Mouse (Mus musculus) intestine, postnatal 0 days (tissue): ENCODE data around the gene Nhlrc4. TPM values are rescaled to one million over a fixed set of nuclear protein-coding genes. Genes with fewer than 3 reads are reported as not detected.

ENCODE experiments used
- ATAC-seq: fragments of 200-750 bp; cut with Nextera tagmentation; 2 replicates; pipeline ENCODE4 v1.8.0; 2017; ENCODE audit warnings: mild to moderate bottlenecking, moderate TSS enrichment, moderate library complexity
- H3K27ac ChIP-seq: fragments of 300-500 bp; sonication (generic); 2 replicates; pipeline ENCODE4 v1.5.1; 2014; ENCODE audit warnings: mild to moderate bottlenecking, low read depth, low read length, moderate library complexity
- H3K27me3 ChIP-seq: fragments of 300-500 bp; sonication (generic); replicated peaks from 2 replicates; pipeline ENCODE4 v1.6.1; 2014; ENCODE audit warnings: low read length, mixed read lengths; ENCODE audit not compliant: control insufficient read depth, insufficient read depth
- H3K36me3 ChIP-seq: fragments of 300-500 bp; sonication (generic); 2 replicates; pipeline ENCODE4 v1.6.1; 2014; ENCODE audit warnings: mild to moderate bottlenecking, moderate library complexity; ENCODE audit not compliant: control insufficient read depth, insufficient read depth
- H3K4me1 ChIP-seq: fragments of 300-500 bp; sonication (generic); replicated peaks from 2 replicates; pipeline ENCODE4 v1.6.1; 2014; ENCODE audit warnings: antibody characterized with exemption, low read length, mixed read lengths; ENCODE audit not compliant: control insufficient read depth, insufficient read depth
- H3K4me2 ChIP-seq: fragments of 300-500 bp; sonication (generic); replicated peaks from 2 replicates; pipeline ENCODE4 v1.6.1; 2014; ENCODE audit warnings: low read depth, mild to moderate bottlenecking, moderate library complexity
- H3K4me3 ChIP-seq: fragments of 300-500 bp; sonication (generic); 2 replicates; pipeline ENCODE4 v1.5.1; 2014; ENCODE audit warnings: low read depth, low read length
- H3K9ac ChIP-seq: fragments of 300-500 bp; sonication (generic); 2 replicates; pipeline ENCODE4 v1.6.1; 2014; ENCODE audit warnings: mild to moderate bottlenecking, low read depth, low read length
- H3K9me3 ChIP-seq: fragments of 300-500 bp; sonication (generic); 2 replicates; pipeline ENCODE4 v1.6.1; 2016; ENCODE audit warnings: mixed run types; ENCODE audit not compliant: control insufficient read depth
- CTCF ChIP-seq: sonication (generic); IDR thresholded peaks from 2 replicates; pipeline ENCODE4 v1.5.1; 2016; ENCODE audit warnings: low read depth, mild to moderate bottlenecking, control low read depth, antibody characterized with exemption, moderate library complexity
- WGBS: fragments of 180-500 bp; shearing (Covaris S2); extraction: QIAGEN DNeasy Blood & Tissue Kit; methylation state at CpG from one replicate; pipeline ENCODE4 v1.1.7; 2014; 5-methylcytosine and 5-hydroxymethylcytosine counted together
- polyA plus RNA-seq: library from polyadenylated mRNA; unstranded; fragments of >200 nt; fragmentation: Nextera tagmentation; extraction: Ambion mirVana; gene quantifications from 2 replicates; pipeline ENCODE4 v1.2.1, GENCODE M21; 2015

The Nhlrc4 gene
- polyA plus RNA-seq, 1 experiment from 2014 or later, result not detected

DNA sequence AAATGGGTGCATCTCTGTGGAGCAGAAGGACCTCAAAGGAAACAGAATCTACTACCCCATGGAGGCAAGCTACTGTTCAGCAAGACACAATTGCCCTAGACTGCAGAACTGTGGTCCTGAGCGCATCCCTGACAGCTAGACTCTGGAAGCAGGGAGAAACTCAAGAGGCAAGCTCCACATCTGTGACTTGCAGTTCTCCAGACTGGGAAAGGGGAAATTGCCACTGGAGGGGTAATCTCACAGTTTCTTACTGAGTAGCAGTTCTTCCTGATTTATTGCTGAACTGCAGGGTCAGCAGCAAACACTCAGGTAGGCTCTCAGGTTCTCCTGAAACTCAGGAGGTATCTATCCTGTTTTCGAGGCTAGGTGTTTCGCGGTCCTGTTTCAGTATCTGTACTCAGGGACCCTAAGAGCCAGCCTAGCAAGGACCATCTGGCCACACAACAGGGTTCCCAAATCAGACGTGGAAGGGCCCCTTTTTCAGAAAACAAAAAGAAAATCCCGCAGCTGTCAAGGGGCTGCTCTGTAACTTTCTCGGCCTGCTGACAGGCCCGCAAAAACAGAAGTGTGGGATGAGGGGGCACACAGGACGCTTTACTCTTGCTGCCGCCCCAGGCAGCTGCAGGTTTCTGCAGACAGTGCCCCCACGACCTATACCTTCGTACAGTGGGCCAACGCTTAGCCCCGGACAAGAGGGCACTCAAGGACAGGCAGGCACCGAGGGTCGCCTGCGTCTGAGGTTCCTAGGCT is 40.0 kb upstream of the Nhlrc4 start:
- no peak for TF ChIP-seq CTCF
- Histone ChIP-seq H3K9me3 (no peaks in the 10 kb centered on the region), H3K4me2 (peak overlapping the region; percentile 90), H3K4me1 (peaks cover 9% of the 10 kb centered on the region; the same call in 1 of the 2 replicates), H3K4me3 (peak overlapping the region; percentile 87), H3K27me3 (no peaks in the 10 kb centered on the region), H3K9ac (peak overlapping the region; percentile 90), H3K36me3 (peaks cover 11% of the 10 kb centered on the region; the same call in 1 of the 2 replicates), H3K27ac (peak overlapping the region; percentile 91)
- WGBS, result 8% methylated on average over 17 of the region's 17 CpGs
- no peak for ATAC-seq

DNA sequence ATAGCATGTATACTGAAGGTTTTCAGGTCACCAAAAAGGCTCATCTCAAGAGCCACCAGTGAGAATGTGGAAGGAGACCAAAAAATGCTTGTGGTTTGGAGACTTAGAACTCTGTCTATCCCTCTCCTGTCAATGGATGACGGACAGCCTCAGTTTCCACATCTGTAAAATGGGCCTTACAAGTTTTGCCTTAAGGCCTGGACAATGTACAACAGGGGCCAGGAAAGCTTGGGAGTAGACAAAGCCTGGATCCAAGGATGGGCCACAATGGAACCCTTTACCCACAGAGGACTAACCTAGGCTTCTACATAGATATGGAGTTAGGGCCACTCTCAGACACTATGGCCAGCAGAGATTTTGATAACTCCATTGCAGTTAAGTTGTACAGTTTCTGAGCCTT is 39.3 kb upstream of the Nhlrc4 start:
- Histone ChIP-seq H3K27me3 (no peaks in the 10 kb centered on the region), H3K9me3 (no peaks in the 10 kb centered on the region), H3K36me3 (peaks cover 5% of the 10 kb centered on the region; the same call in 1 of the 2 replicates), H3K4me3 (peak overlapping the region; percentile 87; the same call in 1 of the 2 replicates), H3K4me1 (peaks cover 14% of the 10 kb centered on the region; the same call in 1 of the 2 replicates), H3K4me2 (peak overlapping the region; percentile 90), H3K9ac (no peak overlapping the region; the same call in 1 of the 2 replicates), H3K27ac (peak overlapping the region; percentile 91; the same call in 1 of the 2 replicates)
- TF ChIP-seq CTCF, result no peak
- ATAC-seq, result no peak
- WGBS, result 94% methylated on average over 1 of the region's 1 CpGs

DNA sequence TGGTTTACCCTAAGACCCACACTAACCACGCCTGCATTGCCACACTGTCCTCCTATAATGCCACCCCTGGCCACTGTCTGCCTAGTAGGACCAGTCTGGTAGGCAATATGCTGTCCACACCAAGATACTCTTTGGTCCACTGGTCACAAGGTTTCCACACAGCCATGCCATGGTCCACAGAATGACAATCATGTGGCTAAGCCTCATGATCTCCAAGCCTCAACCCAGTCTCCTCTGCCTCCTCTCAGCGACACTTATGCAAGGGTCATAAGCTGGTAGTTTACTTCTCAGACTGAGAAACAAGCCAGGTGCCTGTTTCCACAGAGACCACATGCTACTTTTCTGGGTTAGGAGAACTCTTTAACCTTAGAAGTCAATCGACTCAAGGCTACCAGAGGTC is 38.2 kb upstream of the Nhlrc4 start:
- H3K36me3 ChIP-seq, result no peaks in the 10 kb centered on the region
- H3K4me3 ChIP-seq, result no peak overlapping the region
- no peak overlapping the region for H3K9ac ChIP-seq
- peaks cover 16% of the 10 kb centered on the region; the same call in 1 of the 2 replicates for H3K4me1 ChIP-seq
- no peak for TF ChIP-seq CTCF
- no peak overlapping the region for H3K4me2 ChIP-seq
- ATAC-seq, result peak; percentile 10; the same call in 1 of the 2 replicates
- H3K27ac ChIP-seq, result peak overlapping the region; percentile 22
- no peaks in the 10 kb centered on the region for H3K9me3 ChIP-seq
- H3K27me3 ChIP-seq, result no peaks in the 10 kb centered on the region
- WGBS, result 64% methylated on average over 3 of the region's 3 CpGs

- Histone ChIP-seq H3K9me3 (no peaks in the 10 kb centered on the region), H3K9ac (no peak overlapping the region), H3K36me3 (peaks cover 3% of the 10 kb centered on the region; the same call in 1 of the 2 replicates), H3K4me2 (no peak overlapping the region; the same call in 1 of the 2 replicates), H3K4me3 (no peak overlapping the region), H3K4me1 (peaks cover 16% of the 10 kb centered on the region; the same call in 1 of the 2 replicates), H3K27ac (peak overlapping the region; percentile 87), H3K27me3 (no peaks in the 10 kb centered on the region)
- WGBS, result 81% methylated on average over 5 of the region's 5 CpGs
- no peak for ATAC-seq
- TF ChIP-seq CTCF, result no peak
These were observed 36.1 kb upstream of the Nhlrc4 start for GRCm38 (mm10) chr17:25980854-25981253.

DNA sequence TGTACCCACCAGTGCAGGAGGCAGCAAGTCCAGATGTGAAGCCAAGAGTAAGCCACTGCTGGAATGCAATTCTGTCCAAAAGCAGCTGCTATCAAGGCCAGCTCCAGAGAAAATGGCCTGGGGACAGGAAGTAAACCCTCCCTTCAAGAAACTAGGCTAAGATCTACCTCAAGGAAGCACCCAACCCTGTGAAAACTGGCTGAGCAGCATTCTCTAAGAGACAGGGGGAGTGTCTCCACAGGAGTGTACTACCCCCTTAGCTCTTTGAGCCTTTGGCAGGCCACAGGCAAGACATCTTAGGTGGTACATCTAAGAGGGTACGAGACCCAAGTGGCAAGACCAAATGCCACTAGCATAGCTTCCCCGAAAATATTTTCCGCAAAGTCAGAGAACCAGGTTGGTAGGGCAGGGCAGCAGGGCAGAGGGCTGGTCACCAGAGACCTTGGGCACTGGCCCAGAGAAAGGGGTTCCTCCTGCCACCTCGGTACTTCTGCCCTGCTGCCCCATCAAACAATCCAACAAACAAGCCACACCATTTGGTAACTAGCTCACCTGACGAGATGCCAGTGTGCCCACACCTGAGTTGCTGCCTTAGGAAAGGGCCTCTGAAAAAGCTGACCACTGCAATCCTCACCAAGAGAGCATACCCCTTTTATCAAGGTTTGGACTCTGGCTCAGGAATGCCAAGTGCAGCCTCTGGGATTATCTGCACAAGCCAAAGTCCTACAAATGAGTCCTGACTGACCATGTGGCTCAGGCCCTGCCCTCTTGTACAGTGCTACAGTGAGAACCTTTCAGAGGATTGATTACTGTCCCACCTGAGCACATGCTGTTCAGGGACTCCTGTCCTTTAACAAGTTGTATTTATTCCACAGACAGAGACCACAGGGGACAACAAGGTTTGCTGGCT is 35.3 kb upstream of the Nhlrc4 start:
- Histone ChIP-seq H3K4me2 (peak overlapping the region; percentile 47), H3K36me3 (peaks cover 3% of the 10 kb centered on the region; the same call in 1 of the 2 replicates), H3K9me3 (no peaks in the 10 kb centered on the region), H3K4me3 (no peak overlapping the region), H3K4me1 (peaks cover 16% of the 10 kb centered on the region; the same call in 1 of the 2 replicates), H3K27me3 (no peaks in the 10 kb centered on the region), H3K9ac (0 out of 2 replicates have a peak overlapping the region, but pooled peaks have one; percentile 5), H3K27ac (peak overlapping the region; percentile 87)
- no peak for TF ChIP-seq CTCF
- ATAC-seq, result peak; percentile 79
- 67% methylated on average over 5 of the region's 5 CpGs for WGBS
